Mouse (Mus musculus) lung, embryonic 16.5 days (tissue): ENCODE data around the gene Agap2. TPM values are rescaled to one million over a fixed set of nuclear protein-coding genes. Genes with fewer than 3 reads are reported as not detected.

Experiments used
- ATAC-seq: fragments of 200-750 bp; cut with Nextera tagmentation; 2 replicates; pipeline ENCODE4 v1.8.0; 2017; ENCODE audit warnings: low read depth, mild to moderate bottlenecking, moderate library complexity
- H3K27ac ChIP-seq: fragments of 300-500 bp; sonication (generic); 2 replicates; pipeline ENCODE4 v1.5.1; 2014; ENCODE audit warnings: mild to moderate bottlenecking, control low read depth, low read length
- H3K27me3 ChIP-seq: fragments of 300-500 bp; sonication (generic); 2 replicates; pipeline ENCODE4 v1.6.1; 2014; ENCODE audit warnings: low read depth, low read length, mixed read lengths; ENCODE audit not compliant: control insufficient read depth, insufficient read depth
- H3K36me3 ChIP-seq: fragments of 300-500 bp; sonication (generic); 2 replicates; pipeline ENCODE4 v1.6.1; 2014; ENCODE audit warnings: low read length; ENCODE audit not compliant: control insufficient read depth, insufficient read depth
- H3K4me1 ChIP-seq: fragments of 300-500 bp; sonication (generic); replicated peaks from 2 replicates; pipeline ENCODE4 v1.6.1; 2014; ENCODE audit warnings: low read length, mixed read lengths; ENCODE audit not compliant: control insufficient read depth, insufficient read depth
- H3K4me2 ChIP-seq: fragments of 300-500 bp; sonication (generic); 2 replicates; pipeline ENCODE4 v1.6.1; 2014; ENCODE audit warnings: low read depth, low read length, control low read depth
- H3K4me3 ChIP-seq: fragments of 300-500 bp; sonication (generic); 2 replicates; pipeline ENCODE4 v1.5.1; 2014; ENCODE audit warnings: mild to moderate bottlenecking, low read length, control low read depth
- H3K9ac ChIP-seq: fragments of 300-500 bp; sonication (generic); 2 replicates; pipeline ENCODE4 v1.6.1; 2014; ENCODE audit warnings: low read length, control low read depth
- H3K9me3 ChIP-seq: fragments of 300-500 bp; sonication (generic); 2 replicates; pipeline ENCODE4 v1.6.1; 2016; ENCODE audit warnings: low read length; ENCODE audit not compliant: control insufficient read depth
- WGBS: fragments of 180-500 bp; shearing (Covaris S2); extraction: QIAGEN DNeasy Blood & Tissue Kit; methylation state at CpG from one replicate; pipeline ENCODE4 v1.1.7; 2014; 5-methylcytosine and 5-hydroxymethylcytosine counted together
- polyA plus RNA-seq: library from polyadenylated mRNA; unstranded; fragments of >200 nt; fragmentation: Nextera tagmentation; extraction: Ambion mirVana; gene quantifications from 2 replicates; pipeline ENCODE4 v1.2.1, GENCODE M21; 2015

Gene Agap2
- polyA plus RNA-seq, 1 experiment from 2014 or later, result 0.04 TPM

GRCm38 (mm10) chr10:127101151-127101550, 26.1 kb downstream of the Agap2 start:
- H3K36me3 ChIP-seq, result peaks cover 9% of the 10 kb centered on the region; the same call in 1 of the 2 replicates
- WGBS, result 79% methylated on average over 6 of the region's 6 CpGs
- ATAC-seq, result no peak
- no peaks in the 10 kb centered on the region for H3K4me1 ChIP-seq
- no peak overlapping the region for H3K4me3 ChIP-seq
- no peaks in the 10 kb centered on the region for H3K9me3 ChIP-seq
- H3K27ac ChIP-seq, result no peak overlapping the region
- no peak overlapping the region for H3K4me2 ChIP-seq
- H3K27me3 ChIP-seq, result no peaks in the 10 kb centered on the region
- H3K9ac ChIP-seq, result no peak overlapping the region

- no peak overlapping the region for H3K9ac ChIP-seq
- no peak overlapping the region for H3K4me2 ChIP-seq
- 58% methylated on average over 7 of the region's 7 CpGs for WGBS
- peaks cover 4% of the 10 kb centered on the region; the same call in 1 of the 2 replicates for H3K36me3 ChIP-seq
- H3K4me3 ChIP-seq, result no peak overlapping the region
- ATAC-seq, result no peak
- no peaks in the 10 kb centered on the region for H3K9me3 ChIP-seq
- no peak overlapping the region for H3K27ac ChIP-seq
- no peaks in the 10 kb centered on the region for H3K4me1 ChIP-seq
- H3K27me3 ChIP-seq, result no peaks in the 10 kb centered on the region
Measured at GRCm38 (mm10) chr10:127103631-127104030, 28.5 kb downstream of the Agap2 start.

- Histone ChIP-seq H3K27me3 (no peaks in the 10 kb centered on the region), H3K36me3 (peaks cover 4% of the 10 kb centered on the region; the same call in 1 of the 2 replicates), H3K9me3 (no peaks in the 10 kb centered on the region), H3K4me2 (no peak overlapping the region), H3K27ac (no peak overlapping the region), H3K4me1 (no peaks in the 10 kb centered on the region), H3K9ac (no peak overlapping the region), H3K4me3 (no peak overlapping the region)
- no peak for ATAC-seq
- 74% methylated on average over 16 of the region's 16 CpGs for WGBS
Measured at GRCm38 (mm10) chr10:127107563-127108261, 32.6 kb downstream of the Agap2 start.

- H3K4me1 ChIP-seq, result no peaks in the 10 kb centered on the region
- WGBS, result 68% methylated on average over 3 of the region's 3 CpGs
- no peak overlapping the region for H3K9ac ChIP-seq
- H3K9me3 ChIP-seq, result no peaks in the 10 kb centered on the region
- no peaks in the 10 kb centered on the region for H3K27me3 ChIP-seq
- H3K4me3 ChIP-seq, result no peak overlapping the region
- peaks cover 4% of the 10 kb centered on the region; the same call in 1 of the 2 replicates for H3K36me3 ChIP-seq
- no peak for ATAC-seq
- H3K4me2 ChIP-seq, result no peak overlapping the region
- H3K27ac ChIP-seq, result no peak overlapping the region
Measured at GRCm38 (mm10) chr10:127108262-127108583, 33.1 kb downstream of the Agap2 start.

- Histone ChIP-seq H3K9me3 (no peaks in the 10 kb centered on the region), H3K27me3 (no peaks in the 10 kb centered on the region), H3K4me3 (no peak overlapping the region), H3K27ac (no peak overlapping the region), H3K4me1 (no peaks in the 10 kb centered on the region), H3K4me2 (no peak overlapping the region), H3K9ac (no peak overlapping the region), H3K36me3 (peaks cover 7% of the 10 kb centered on the region; the same call in 1 of the 2 replicates)
- no peak for ATAC-seq
- 85% methylated on average over 15 of the region's 15 CpGs for WGBS
Measured at GRCm38 (mm10) chr10:127111001-127111887, 36.2 kb downstream of the Agap2 start.

GRCm38 (mm10) chr10:127114408-127114807, 39.3 kb downstream of the Agap2 start:
- H3K36me3 ChIP-seq, result peaks cover 18% of the 10 kb centered on the region
- no peak overlapping the region for H3K4me3 ChIP-seq
- WGBS, result 88% methylated on average over 11 of the region's 11 CpGs
- no peaks in the 10 kb centered on the region for H3K4me1 ChIP-seq
- ATAC-seq, result no peak
- H3K27me3 ChIP-seq, result no peaks in the 10 kb centered on the region
- H3K27ac ChIP-seq, result no peak overlapping the region
- H3K9me3 ChIP-seq, result no peaks in the 10 kb centered on the region
- H3K9ac ChIP-seq, result no peak overlapping the region
- H3K4me2 ChIP-seq, result no peak overlapping the region

- Histone ChIP-seq H3K9me3 (no peaks in the 10 kb centered on the region), H3K4me3 (no peak overlapping the region), H3K4me1 (peaks cover 3% of the 10 kb centered on the region; the same call in 1 of the 2 replicates), H3K27ac (no peak overlapping the region), H3K36me3 (peaks cover 18% of the 10 kb centered on the region), H3K4me2 (no peak overlapping the region), H3K27me3 (no peaks in the 10 kb centered on the region), H3K9ac (no peak overlapping the region)
- WGBS, result 83% methylated on average over 2 of the region's 2 CpGs
- ATAC-seq, result no peak
Measured at GRCm38 (mm10) chr10:127115068-127115467, 40.0 kb downstream of the Agap2 start.

- Histone ChIP-seq H3K4me2 (no peak overlapping the region), H3K27ac (no peak overlapping the region), H3K9me3 (no peaks in the 10 kb centered on the region), H3K4me3 (no peak overlapping the region), H3K36me3 (peaks cover 15% of the 10 kb centered on the region), H3K4me1 (peaks cover 13% of the 10 kb centered on the region), H3K9ac (no peak overlapping the region), H3K27me3 (no peaks in the 10 kb centered on the region)
- WGBS, result 89% methylated on average over 11 of the region's 11 CpGs
- no peak for ATAC-seq
Measured at GRCm38 (mm10) chr10:127118470-127118869, 43.4 kb downstream of the Agap2 start.

- Histone ChIP-seq H3K4me2 (no peak overlapping the region), H3K4me1 (peaks cover 13% of the 10 kb centered on the region), H3K4me3 (no peak overlapping the region), H3K36me3 (peaks cover 15% of the 10 kb centered on the region), H3K27me3 (no peaks in the 10 kb centered on the region), H3K9me3 (no peaks in the 10 kb centered on the region), H3K27ac (no peak overlapping the region), H3K9ac (no peak overlapping the region)
- 93% methylated on average over 10 of the region's 10 CpGs for WGBS
- ATAC-seq, result no peak
Measured at GRCm38 (mm10) chr10:127119229-127119628, 44.1 kb downstream of the Agap2 start.
